Mouse (Mus musculus): ENCODE measurements around the gene Top3a. TPM values are rescaled to one million over a fixed set of nuclear protein-coding genes. Genes with fewer than 3 reads are reported as not detected.

The Top3a gene
- total RNA-seq, 2 experiments from 2014 or later = 5.3 to 6.3 TPM

GRCm38 (mm10) chr11:60776107-60776828, 897 bp downstream of the Top3a start:
- intact Hi-C loops (cut with DNase I) = loop anchor here (2.0 kb wide), 1 partner anchor 49 kb away; the partner anchor contains the start of gene Flii
- no peak for DNase-seq

GRCm38 (mm10) chr11:60775578-60775977, 1.6 kb downstream of the Top3a start:
- no peak for DNase-seq
- intact Hi-C loops (cut with DNase I) = no loop called here

- DNase-seq = no peak
- intact Hi-C loops (cut with DNase I) = no loop called here
These were observed 2.3 kb downstream of the Top3a start for GRCm38 (mm10) chr11:60774841-60775240.

- no peak for DNase-seq
- intact Hi-C loops (cut with DNase I) = no loop called here
These were observed 2.9 kb downstream of the Top3a start for GRCm38 (mm10) chr11:60774158-60774689.

- DNase-seq = no peak
- intact Hi-C loops (cut with DNase I) = no loop called here
These were observed 5.0 kb downstream of the Top3a start for GRCm38 (mm10) chr11:60772161-60772560.

GRCm38 (mm10) chr11:60770776-60771175, 6.4 kb downstream of the Top3a start:
- no peak for DNase-seq
- intact Hi-C loops (cut with DNase I) = no loop called here

- no peak for DNase-seq
- intact Hi-C loops (cut with DNase I) = loop anchor here (10.0 kb wide), 1 partner anchor 325 kb away; no protein-coding TSS in a partner anchor
These were observed 7.8 kb downstream of the Top3a start for GRCm38 (mm10) chr11:60769322-60769721.

- intact Hi-C loops (cut with DNase I) = loop anchor here (10.0 kb wide), 1 partner anchor 328 kb away; no protein-coding TSS in a partner anchor
- DNase-seq = no peak
These were observed 10.2 kb downstream of the Top3a start for GRCm38 (mm10) chr11:60766969-60767368.

- DNase-seq = no peak
- intact Hi-C loops (cut with DNase I) = loop anchor here (10.0 kb wide), 1 partner anchor 333 kb away; no protein-coding TSS in a partner anchor
These were observed 15.5 kb downstream of the Top3a start for GRCm38 (mm10) chr11:60761681-60762080.

GRCm38 (mm10) chr11:60755570-60755969, 21.6 kb downstream of the Top3a start:
- DNase-seq = no peak
- intact Hi-C loops (cut with DNase I) = no loop called here

GRCm38 (mm10) chr11:60740321-60740720, 36.8 kb downstream of the Top3a start:
- intact Hi-C loops (cut with DNase I) = no loop called here

GRCm38 (mm10) chr11:60737450-60737849, 39.7 kb downstream of the Top3a start:
- no peak for DNase-seq
- intact Hi-C loops (cut with DNase I) = no loop called here

More at GRCm38 (mm10) chr11:60740321-60740720, 36.8 kb downstream of the Top3a start:
- DNase-seq = no peak

GRCm38 (mm10) chr11:60736491-60736890, 40.7 kb downstream of the Top3a start:
- no peak for DNase-seq
- intact Hi-C loops (cut with DNase I) = no loop called here

- no peak for DNase-seq
- intact Hi-C loops (cut with DNase I) = no loop called here
These were observed 42.0 kb downstream of the Top3a start for GRCm38 (mm10) chr11:60735191-60735590.

GRCm38 (mm10) chr11:60734206-60734605, 43.0 kb downstream of the Top3a start:
- intact Hi-C loops (cut with DNase I) = no loop called here
- DNase-seq = no peak

GRCm38 (mm10) chr11:60731251-60731650, 45.9 kb downstream of the Top3a start:
- intact Hi-C loops (cut with DNase I) = no loop called here
- DNase-seq = no peak

GRCm38 (mm10) chr11:60730169-60730568, 47.0 kb downstream of the Top3a start:
- no peak for DNase-seq
- intact Hi-C loops (cut with DNase I) = no loop called here

- peak; percentile 28 to 31 for DNase-seq
- intact Hi-C loops (cut with DNase I) = no loop called here
These were observed 47.9 kb downstream of the Top3a start for GRCm38 (mm10) chr11:60729217-60729641.

- intact Hi-C loops (cut with DNase I) = no loop called here
- DNase-seq = peak; percentile 97
These were observed 48.9 kb downstream of the Top3a start, which contains the start of gene Mief2 for GRCm38 (mm10) chr11:60728260-60728761. Gene Mief2, plus strand, starts transcription at chr11:60728398.

- no peak for DNase-seq
- intact Hi-C loops (cut with DNase I) = loop anchor here (2.0 kb wide), 2 partner anchors 29 to 49 kb away; partner anchors contain the start of genes Llgl1, Smcr8 and Top3a
These were observed 49.6 kb downstream of the Top3a start for GRCm38 (mm10) chr11:60727392-60728140.

Measured in heart, postnatal 10 days (tissue).